Mouse (Mus musculus) limb, embryonic 11.5 days (tissue): Measurements from ENCODE around the gene Ccnb1ip1. TPM values are rescaled to one million over a fixed set of nuclear protein-coding genes. Genes with fewer than 3 reads are reported as not detected.

Experiments used
- ATAC-seq: fragments of 200-750 bp; cut with Nextera tagmentation; 2 replicates; pipeline ENCODE4 v1.8.0; 2017; ENCODE audit warnings: low read depth; ENCODE audit not compliant: insufficient number of reproducible peaks, low FRiP score, low TSS enrichment
- DNase-seq: peaks from one replicate; pipeline ENCODE4 v3.0.0-alpha.2; 2015; ENCODE audit warnings: low spot score
- H3K27ac ChIP-seq: fragments of 300-500 bp; sonication (generic); replicated peaks from 2 replicates; pipeline ENCODE4 v1.5.1; 2014; ENCODE audit warnings: low read depth, mild to moderate bottlenecking, low read length
- H3K27me3 ChIP-seq: fragments of 300-500 bp; sonication (generic); 2 replicates; pipeline ENCODE4 v1.6.1; 2014; ENCODE audit warnings: mild to moderate bottlenecking, low read length, mixed read lengths; ENCODE audit not compliant: control insufficient read depth, insufficient read depth
- H3K36me3 ChIP-seq: fragments of 300-500 bp; sonication (generic); 2 replicates; pipeline ENCODE4 v1.6.1; 2014; ENCODE audit warnings: mild to moderate bottlenecking, low read length, moderate library complexity, mixed read lengths; ENCODE audit not compliant: control insufficient read depth, insufficient read depth
- H3K4me1 ChIP-seq: fragments of 300-500 bp; sonication (generic); 2 replicates; pipeline ENCODE4 v1.6.1; 2014; ENCODE audit warnings: low read length, mixed read lengths; ENCODE audit not compliant: control insufficient read depth, insufficient read depth
- H3K4me2 ChIP-seq: fragments of 300-500 bp; sonication (generic); 2 replicates; pipeline ENCODE4 v1.6.1; 2014; ENCODE audit warnings: low read depth, mild to moderate bottlenecking, moderate library complexity; ENCODE audit not compliant: severe bottlenecking
- H3K4me3 ChIP-seq: fragments of 300-500 bp; sonication (generic); 2 replicates; pipeline ENCODE4 v1.5.1; 2014; ENCODE audit warnings: low read depth, low read length
- H3K9ac ChIP-seq: fragments of 300-500 bp; sonication (generic); 2 replicates; pipeline ENCODE4 v1.6.1; 2014; ENCODE audit warnings: mild to moderate bottlenecking, low read length
- H3K9me3 ChIP-seq: fragments of 300-500 bp; sonication (generic); 2 replicates; pipeline ENCODE4 v1.6.1; 2016; ENCODE audit warnings: low read length; ENCODE audit not compliant: control insufficient read depth
- WGBS: fragments of 180-500 bp; shearing (Covaris S2); extraction: QIAGEN DNeasy Blood & Tissue Kit; methylation state at CpG from one replicate; pipeline ENCODE4 v1.1.7; 2014; 5-methylcytosine and 5-hydroxymethylcytosine counted together
- polyA plus RNA-seq: library from polyadenylated mRNA; unstranded; fragments of >200 nt; fragmentation: Nextera tagmentation; extraction: Ambion mirVana; gene quantifications from 2 replicates; pipeline ENCODE4 v1.2.1, GENCODE M21; 2014

Ccnb1ip1 gene
- polyA plus RNA-seq, 1 experiment from 2014 or later, result not detected

DNA sequence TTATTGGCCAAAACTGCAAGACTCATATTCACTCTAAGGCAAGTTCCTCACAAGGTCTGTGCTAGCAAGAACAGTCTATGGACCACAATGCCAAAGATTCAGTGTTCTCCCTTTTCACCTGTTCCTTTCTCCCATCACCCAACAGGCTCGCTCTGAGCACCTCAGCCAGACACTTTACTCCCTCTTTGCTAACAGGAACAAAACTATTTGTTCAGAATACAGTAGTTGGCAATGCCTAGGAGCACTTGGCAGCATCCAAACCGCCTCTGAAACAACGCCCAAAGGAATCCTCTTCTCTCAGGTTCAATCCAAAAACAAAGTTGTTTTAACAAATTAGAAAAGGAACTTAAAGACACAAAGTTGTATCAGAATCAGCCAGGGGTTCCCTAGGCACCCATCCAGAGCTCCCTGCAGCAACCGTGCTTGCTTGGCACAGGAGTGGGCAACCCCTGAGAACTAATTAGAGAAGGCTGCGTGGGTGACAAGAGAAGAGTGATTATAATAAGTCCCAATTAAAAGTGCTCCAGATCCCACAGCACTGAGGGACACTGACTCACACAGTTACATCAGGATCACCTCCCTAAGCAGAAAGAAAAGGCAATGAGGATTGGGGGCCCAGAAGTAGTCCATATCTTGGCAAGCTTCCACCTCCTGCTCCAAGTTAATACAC is 49.0 kb downstream of the Ccnb1ip1 start:
- Histone ChIP-seq H3K4me3 (no peak overlapping the region), H3K27me3 (no peaks in the 10 kb centered on the region), H3K27ac (no peak overlapping the region), H3K36me3 (no peaks in the 10 kb centered on the region), H3K9ac (no peak overlapping the region), H3K4me2 (no peak overlapping the region), H3K9me3 (no peaks in the 10 kb centered on the region), H3K4me1 (no peaks in the 10 kb centered on the region)
- DNase-seq, result no peak
- 78% methylated on average over 5 of the region's 5 CpGs for WGBS
- ATAC-seq, result no peak

DNA sequence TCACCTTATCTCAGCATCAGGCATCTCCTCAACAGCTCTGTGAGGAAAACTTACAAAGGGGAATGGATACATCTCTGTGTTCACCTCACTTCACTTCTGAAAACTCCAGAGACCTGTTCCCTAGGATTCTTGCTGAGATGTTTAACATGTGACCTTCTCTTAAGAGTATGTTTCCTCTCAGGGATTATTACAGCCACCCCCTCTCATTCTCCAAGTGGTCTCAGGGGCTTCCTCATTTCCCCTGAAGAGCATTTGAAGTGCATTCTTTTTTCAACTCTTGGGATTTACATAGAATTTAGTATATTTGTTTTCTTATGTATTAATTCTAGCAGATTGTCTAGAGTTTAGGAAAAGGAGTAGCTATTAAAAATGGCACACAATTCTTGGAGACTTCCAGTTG is 62.5 kb downstream of the Ccnb1ip1 start, which contains the start of gene Olfr749:
Olfr749 (minus strand) TSS at position 101 of the 400 bp plus-strand sequence.
- H3K9me3 ChIP-seq, result no peaks in the 10 kb centered on the region
- DNase-seq, result no peak
- no peaks in the 10 kb centered on the region for H3K36me3 ChIP-seq
- no peak within 1 kb of the TSS for H3K4me3 ChIP-seq
- no peaks in the 10 kb centered on the region for H3K4me1 ChIP-seq
- H3K27me3 ChIP-seq, result no peaks in the 10 kb centered on the region
- H3K27ac ChIP-seq, result no peak within 1 kb of the TSS
- no peak for ATAC-seq
- no peak within 1 kb of the TSS for H3K4me2 ChIP-seq
- H3K9ac ChIP-seq, result no peak within 1 kb of the TSS

DNA sequence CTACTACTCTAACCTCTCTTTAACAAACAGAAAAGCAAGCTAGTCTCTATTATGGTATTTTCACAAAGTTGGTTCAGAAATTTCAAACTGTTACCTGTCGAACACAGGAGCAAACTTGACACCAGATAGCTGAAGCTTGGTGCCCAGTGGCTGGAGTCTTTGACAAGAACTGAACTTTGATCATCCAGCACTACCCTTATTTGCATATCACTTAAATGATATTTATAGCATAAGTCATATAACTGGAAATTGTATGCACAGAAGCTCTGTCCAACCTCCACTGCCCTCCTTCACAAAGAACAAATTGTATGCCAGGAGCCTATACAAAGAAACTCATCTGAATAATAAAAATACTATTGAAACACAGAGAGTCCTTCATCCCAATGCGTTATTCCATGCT is 65.9 kb downstream of the Ccnb1ip1 start:
- H3K4me2 ChIP-seq, result no peak overlapping the region
- H3K4me1 ChIP-seq, result no peaks in the 10 kb centered on the region
- no peak overlapping the region for H3K9ac ChIP-seq
- no peaks in the 10 kb centered on the region for H3K36me3 ChIP-seq
- no peaks in the 10 kb centered on the region for H3K27me3 ChIP-seq
- WGBS, result 82% methylated on average over 2 of the region's 2 CpGs
- no peak overlapping the region for H3K4me3 ChIP-seq
- DNase-seq, result no peak
- ATAC-seq, result no peak
- no peak overlapping the region for H3K27ac ChIP-seq
- no peaks in the 10 kb centered on the region for H3K9me3 ChIP-seq

DNA sequence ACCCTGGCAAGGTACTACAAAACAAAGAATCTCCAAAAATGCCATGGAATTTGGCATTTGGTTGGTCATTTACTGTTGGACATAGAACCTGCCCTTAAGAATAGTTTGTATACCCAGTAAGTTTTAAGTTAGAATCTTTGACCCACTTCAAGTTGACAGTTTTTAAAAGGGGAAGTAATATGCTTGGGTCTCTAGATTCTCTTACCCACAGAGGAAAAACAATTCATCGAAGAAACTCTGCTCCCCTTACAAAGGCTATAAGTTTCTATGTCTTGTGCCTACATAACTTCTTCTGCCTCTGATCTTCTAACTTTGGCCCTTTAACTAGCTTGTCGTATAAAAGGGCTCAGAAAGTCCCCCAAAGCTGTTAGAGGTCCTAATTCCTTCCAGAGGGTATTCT is 67.2 kb downstream of the Ccnb1ip1 start:
- Histone ChIP-seq H3K4me2 (no peak overlapping the region), H3K9me3 (no peaks in the 10 kb centered on the region), H3K27me3 (no peaks in the 10 kb centered on the region), H3K27ac (no peak overlapping the region), H3K36me3 (no peaks in the 10 kb centered on the region), H3K4me1 (no peaks in the 10 kb centered on the region), H3K4me3 (no peak overlapping the region), H3K9ac (no peak overlapping the region)
- ATAC-seq (no peak), DNase-seq (no peak)
- 72% methylated on average over 2 of the region's 2 CpGs for WGBS

Other genes with a start within 250 kb of the Ccnb1ip1 start
- not detected in 2 replicates for gene Olfr744, start 192.9 kb downstream of the Ccnb1ip1 start, polyA plus RNA-seq
- gene Olfr745, start 168.3 kb downstream of the Ccnb1ip1 start, polyA plus RNA-seq, result not detected in 2 replicates
- gene Olfr746, start 160.6 kb downstream of the Ccnb1ip1 start, polyA plus RNA-seq, result not detected in 2 replicates
- gene Olfr747, start 114.5 kb downstream of the Ccnb1ip1 start, polyA plus RNA-seq, result not detected in 2 replicates
- not detected in 2 replicates for gene Olfr748, start 100.4 kb downstream of the Ccnb1ip1 start, polyA plus RNA-seq
- not detected in 2 replicates for gene Olfr749, start 62.6 kb downstream of the Ccnb1ip1 start, polyA plus RNA-seq
- gene Ttc5, start 22.2 kb downstream of the Ccnb1ip1 start, polyA plus RNA-seq, result 79.5 and 85.3 TPM in 2 replicates
- gene Parp2, start 109 bp upstream of the Ccnb1ip1 start, polyA plus RNA-seq, result 71.6 and 79.9 TPM in 2 replicates
- 5.2 and 6.2 TPM in 2 replicates for gene Tep1, start 62.8 kb upstream of the Ccnb1ip1 start, polyA plus RNA-seq
- 0.08 TPM in 1 of 2 replicates, not detected in the other for gene Klhl33, start 89.8 kb upstream of the Ccnb1ip1 start, polyA plus RNA-seq
- gene Osgep, start 117.2 kb upstream of the Ccnb1ip1 start, polyA plus RNA-seq, result 173 and 186 TPM in 2 replicates
- gene Apex1, start 117.2 kb upstream of the Ccnb1ip1 start, polyA plus RNA-seq, result 447 and 466 TPM in 2 replicates
- gene Pip4p1, start 123.1 kb upstream of the Ccnb1ip1 start, polyA plus RNA-seq, result 47.3 and 52.8 TPM in 2 replicates
- gene Pnp, start 123.3 kb upstream of the Ccnb1ip1 start, polyA plus RNA-seq, result 78.4 and 86.1 TPM in 2 replicates
- gene Gm49342, start 136.8 kb upstream of the Ccnb1ip1 start, polyA plus RNA-seq, result not detected in 2 replicates
- gene Pnp2, start 148.3 kb upstream of the Ccnb1ip1 start, polyA plus RNA-seq, result 0.34 and 0.84 TPM in 2 replicates
- gene Rnase10, start 200.0 kb upstream of the Ccnb1ip1 start, polyA plus RNA-seq, result not detected in 2 replicates
- gene Rnase9, start 234.1 kb upstream of the Ccnb1ip1 start, polyA plus RNA-seq, result not detected in 2 replicates
- gene Rnase11, start 242.4 kb upstream of the Ccnb1ip1 start, polyA plus RNA-seq, result not detected in 2 replicates
- gene Rnase12, start 249.9 kb upstream of the Ccnb1ip1 start, polyA plus RNA-seq, result not detected in 2 replicates